Mouse (Mus musculus) spleen, adult 2 months (tissue): ENCODE data around the gene Cenpx.

Experiments used
- CTCF ChIP-seq: fragments of 200-500 bp; IDR thresholded peaks from 2 replicates; pipeline ENCODE4 v1.5.1; 2011; ENCODE audit warnings: mild to moderate bottlenecking, inconsistent platforms; ENCODE audit not compliant: insufficient read depth, insufficient read length, insufficient replicate concordance; ENCODE audit errors: extremely low read depth
- POLR2A ChIP-seq: fragments of 200-500 bp; IDR thresholded peaks from 2 replicates; pipeline ENCODE4 v1.6.1; 2011; ENCODE audit warnings: low read depth, low read length, inconsistent platforms

- TF ChIP-seq CTCF (no peak), POLR2A (no peak)
These were observed 30.7 kb upstream of the Cenpx start for GRCm38 (mm10) chr11:120744121-120744701.
